Mouse (Mus musculus) megakaryocyte, embryonic 14.5 days (primary cell): Measurements from ENCODE around the gene Ugcg.

Source experiments
- FLI1 ChIP-seq: IDR thresholded peaks from 2 replicates; pipeline ENCODE4 v1.6.1; 2012; ENCODE audit warnings: low read length, inconsistent platforms, mixed read lengths
- GATA1 ChIP-seq: IDR thresholded peaks from 3 replicates; pipeline ENCODE4 v1.6.1; 2012; ENCODE audit warnings: mixed read lengths, low read length, inconsistent platforms, borderline replicate concordance

DNA sequence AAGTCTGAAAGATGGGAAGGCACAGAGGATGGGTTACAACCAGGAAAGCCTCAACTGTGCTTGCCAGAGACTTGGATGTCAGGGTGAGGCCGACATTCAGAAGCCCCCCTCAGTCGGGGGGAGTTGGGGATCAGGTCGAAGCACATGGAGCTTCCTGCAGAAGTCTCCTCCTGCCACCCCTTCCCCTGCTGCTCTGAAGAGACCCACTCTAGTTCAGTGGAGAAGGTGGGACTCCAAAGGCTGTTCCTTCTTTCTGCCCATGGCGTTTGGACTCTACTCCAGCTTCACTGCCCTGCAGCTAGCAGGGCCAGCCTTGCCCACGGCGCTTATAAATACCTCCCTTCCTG, 8.0 kb downstream of the Ugcg start:
- TF ChIP-seq FLI1 (no peak), GATA1 (no peak)
